Mouse (Mus musculus): ENCODE data around the gene Nfic.

Gene Nfic

GRCm38 (mm10) chr10:81378553-81379182, 76.8 kb downstream of the Nfic start:
- peak; percentile 100 for DNase-seq

GRCm38 (mm10) chr10:81377793-81378552, 77.5 kb downstream of the Nfic start, which contains the start of gene Fzr1:
Fzr1 (minus strand) TSS chr10:81378516.
- DNase-seq = no peak

DNA sequence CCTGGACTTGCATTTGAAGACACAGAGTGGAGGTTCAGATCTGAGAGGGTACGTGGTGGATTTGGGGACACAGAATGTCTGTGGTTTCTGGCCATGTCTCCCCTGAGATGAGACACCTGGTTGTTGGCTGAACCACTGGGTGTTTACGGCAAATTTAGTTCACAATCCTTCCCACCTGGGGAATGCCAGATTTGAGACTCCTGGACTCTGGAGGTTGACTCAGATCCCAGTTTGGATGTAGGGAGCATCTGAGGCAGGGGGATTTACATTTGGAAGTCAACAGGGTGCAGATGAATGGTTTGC, 78.1 kb downstream of the Nfic start:
- DNase-seq = no peak

GRCm38 (mm10) chr10:81376561-81377361, 78.7 kb downstream of the Nfic start:
- no peak for DNase-seq

- no peak for DNase-seq
Observed at GRCm38 (mm10) chr10:81375322-81375721, 80.1 kb downstream of the Nfic start.

DNA sequence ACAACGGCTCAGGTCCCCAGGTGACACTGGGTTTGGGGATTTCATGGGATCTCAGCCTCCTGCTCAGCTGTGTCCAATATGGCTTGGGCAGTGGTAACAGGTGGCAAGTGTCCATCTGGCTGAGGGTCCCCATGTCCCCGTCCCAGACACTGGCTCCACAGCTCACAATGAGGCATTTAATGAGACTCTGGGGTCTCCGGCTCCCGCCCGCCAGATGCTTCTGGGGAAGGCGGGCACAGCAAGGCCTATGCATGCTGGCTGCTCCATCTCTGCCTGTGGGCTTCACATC, 88.3 kb downstream of the Nfic start:
- no peak for DNase-seq

- DNase-seq = no peak
Observed at GRCm38 (mm10) chr10:81366477-81367206, 88.8 kb downstream of the Nfic start.

GRCm38 (mm10) chr10:81365672-81366476, 89.6 kb downstream of the Nfic start, which contains the start of gene 4930404N11Rik:
4930404N11Rik (minus strand) TSS chr10:81365816.
- DNase-seq = no peak

- no peak for DNase-seq
Observed at GRCm38 (mm10) chr10:81365073-81365472, 90.4 kb downstream of the Nfic start.

GRCm38 (mm10) chr10:81364666-81365065, 90.8 kb downstream of the Nfic start:
- DNase-seq = peak; percentile 51

DNA sequence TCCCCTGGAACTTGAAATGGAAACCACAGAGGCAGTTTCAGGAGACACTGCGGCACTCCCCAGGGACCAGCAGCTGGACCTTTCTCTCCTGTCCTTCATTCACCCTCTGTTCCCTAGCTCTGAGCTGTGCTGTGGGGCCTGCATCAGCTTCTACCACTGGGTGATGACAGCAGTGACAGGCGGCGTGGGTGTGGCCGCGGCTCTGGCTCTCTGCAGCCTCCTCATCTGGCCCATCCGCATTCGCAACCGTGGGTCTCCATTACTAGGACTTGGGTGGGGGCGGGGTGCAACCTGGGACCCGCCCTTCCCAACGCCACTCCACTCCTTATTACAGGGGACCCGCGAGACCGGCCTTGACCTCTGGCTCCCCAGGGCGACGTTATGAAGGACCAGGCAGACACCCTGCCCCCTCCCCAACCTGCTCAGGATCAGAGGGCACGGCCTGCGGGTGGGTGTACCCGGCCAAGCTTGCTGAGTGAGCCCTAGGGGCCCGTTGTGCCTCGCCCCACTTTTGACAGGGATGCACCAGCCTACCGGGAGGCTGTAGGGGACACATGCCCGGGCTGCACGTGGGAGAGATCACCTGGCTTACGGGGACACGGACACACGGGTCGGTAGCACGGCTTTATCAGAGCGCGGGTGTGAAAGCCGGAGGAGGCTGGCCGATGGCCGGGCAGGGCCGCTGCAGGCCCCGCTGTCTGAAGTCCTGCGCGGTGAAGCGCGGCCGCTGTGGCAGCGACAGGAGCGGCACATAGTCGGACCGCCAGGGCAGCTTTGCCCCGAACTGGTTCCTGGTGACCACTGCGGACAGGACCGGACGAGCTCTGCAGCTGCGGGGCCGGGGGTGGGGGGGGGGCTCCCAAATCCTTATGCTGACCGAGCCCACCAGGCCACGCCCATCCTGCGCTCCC, 91.7 kb downstream of the Nfic start:
- peak; percentile 67 for DNase-seq

- DNase-seq = no peak
Observed at GRCm38 (mm10) chr10:81362336-81362949, 93.0 kb downstream of the Nfic start.

DNA sequence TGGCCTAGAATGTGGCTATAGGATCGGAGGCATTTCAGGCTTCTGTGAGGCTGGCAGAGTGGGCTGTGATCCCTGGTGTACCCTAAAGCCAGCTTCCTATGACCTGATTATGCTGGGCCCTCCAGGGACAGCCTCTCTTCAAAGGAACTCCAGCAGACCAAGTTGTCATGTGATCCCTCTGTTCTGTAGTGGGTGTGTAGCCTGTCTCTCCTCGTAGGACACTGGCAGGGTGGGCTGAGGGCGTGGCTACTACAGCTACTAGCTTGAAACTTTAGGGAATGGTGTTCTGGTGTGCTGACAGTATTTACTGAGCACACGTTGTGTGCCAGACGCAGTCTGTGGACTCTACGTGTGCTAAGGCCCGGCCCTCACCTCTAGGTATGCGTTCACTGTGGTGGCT, 94.7 kb downstream of the Nfic start:
- DNase-seq = no peak

DNA sequence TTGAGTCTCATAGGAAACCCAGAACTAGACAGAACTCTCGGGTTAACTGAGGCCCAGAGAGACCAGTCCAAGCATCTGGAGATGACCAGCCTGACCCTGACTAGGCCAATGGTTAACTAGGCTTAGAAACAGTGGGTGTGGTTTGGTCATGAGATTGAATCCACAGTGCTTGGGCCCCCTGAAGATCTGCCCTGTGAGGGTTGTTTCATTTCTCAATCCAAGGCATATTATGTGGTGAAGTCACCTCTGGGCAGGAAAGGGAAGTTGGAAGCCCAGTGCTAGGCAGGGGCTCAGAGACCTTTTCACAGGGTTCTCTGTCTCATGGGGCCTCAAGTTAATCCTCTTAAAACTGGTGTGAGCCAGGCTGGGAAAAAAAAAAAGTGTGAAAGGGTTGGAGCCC, 96.6 kb downstream of the Nfic start:
- no peak for DNase-seq

- DNase-seq = no peak
Observed at GRCm38 (mm10) chr10:81358209-81358608, 97.2 kb downstream of the Nfic start.

GRCm38 (mm10) chr10:81356991-81357844, 98.2 kb downstream of the Nfic start, which contains the start of gene Mfsd12:
Mfsd12 (plus strand) TSS chr10:81357491.
- DNase-seq = peak; percentile 96

GRCm38 (mm10) chr10:81356352-81356990, 99.0 kb downstream of the Nfic start:
- no peak for DNase-seq

- DNase-seq = no peak
Observed at GRCm38 (mm10) chr10:81355533-81355932, 99.9 kb downstream of the Nfic start.

All from kidney, postnatal 10 days (tissue).